Mouse (Mus musculus): ENCODE data around the gene Mrgbp. TPM values are rescaled to one million over a fixed set of nuclear protein-coding genes. Genes with fewer than 3 reads are reported as not detected.

The Mrgbp gene
- polyA plus RNA-seq, 1 experiment from 2014 or later = 32.9 TPM

DNA sequence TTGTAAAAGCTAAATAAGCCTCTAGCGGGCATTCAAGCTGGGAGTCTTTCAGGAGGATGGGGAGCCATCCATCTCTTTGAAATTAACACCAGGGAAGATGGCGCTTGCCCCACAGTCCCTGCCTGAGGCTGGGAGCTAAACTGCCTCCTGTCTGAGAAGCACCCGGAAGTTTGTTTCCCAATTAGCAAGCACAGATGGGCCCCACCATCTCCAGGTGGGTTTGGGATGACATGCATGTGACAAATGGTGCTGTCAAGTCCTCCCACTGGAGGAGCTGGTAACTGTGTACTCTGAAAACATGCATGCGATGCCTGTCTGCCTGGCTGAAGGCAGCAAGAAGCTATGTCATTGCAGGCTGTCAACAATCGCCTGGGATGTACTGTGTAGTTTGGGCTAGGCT lies 17.3 kb upstream of the Mrgbp start:
- no peak overlapping the region for H3K4me3 ChIP-seq
- no peak overlapping the region for H3K27ac ChIP-seq
- H3K36me3 ChIP-seq = no peaks in the 10 kb centered on the region
- H3K4me1 ChIP-seq = peaks cover 1% of the 10 kb centered on the region; the same call in 1 of the 2 replicates
- 45% methylated on average over 5 of the region's 5 CpGs for WGBS
- DNase-seq (ENCODE audit: low spot score) = no peak
- H3K9me3 ChIP-seq = no peaks in the 10 kb centered on the region
- H3K27me3 ChIP-seq (ENCODE audit: insufficient read depth, poor library complexity, severe bottlenecking) = peaks cover 23% of the 10 kb centered on the region; the same call in 1 of the 2 replicates

DNA sequence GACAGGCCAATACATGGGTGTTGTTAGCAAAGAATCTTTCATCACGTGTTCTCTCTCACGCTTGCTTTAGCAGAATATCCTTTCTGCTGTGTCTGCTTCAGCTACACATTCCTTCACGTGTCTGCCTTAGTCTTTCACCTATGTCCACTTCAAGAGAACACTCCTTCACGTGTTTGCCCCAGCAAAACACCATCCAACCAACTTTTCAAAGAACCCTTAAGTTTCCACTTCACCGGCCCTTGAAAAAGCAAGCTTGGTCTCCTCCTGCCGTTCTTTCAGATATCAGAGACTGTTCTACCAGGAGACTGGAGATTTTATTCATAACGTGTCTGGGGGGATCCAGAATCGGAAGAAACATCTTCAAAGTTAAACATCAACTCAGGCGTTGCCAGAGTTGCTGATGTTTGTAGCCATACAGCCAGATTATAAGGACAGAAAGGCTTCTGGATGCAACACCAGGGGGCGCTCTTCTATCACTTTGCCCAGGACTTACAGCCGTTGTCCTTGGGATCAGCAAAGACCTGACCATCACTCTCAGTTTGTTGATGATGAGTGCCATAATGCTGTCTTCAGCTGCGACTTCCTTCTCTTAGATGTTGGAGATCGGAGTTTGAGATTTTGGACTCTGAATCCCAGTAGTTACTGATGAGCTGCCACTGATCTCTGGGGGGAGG lies 14.7 kb upstream of the Mrgbp start:
- Histone ChIP-seq H3K27me3 (ENCODE audit: insufficient read depth, poor library complexity, severe bottlenecking) (peaks cover 28% of the 10 kb centered on the region), H3K9me3 (no peaks in the 10 kb centered on the region), H3K36me3 (no peaks in the 10 kb centered on the region), H3K4me3 (no peak overlapping the region), H3K27ac (no peak overlapping the region), H3K4me1 (peaks cover 11% of the 10 kb centered on the region; the same call in 1 of the 2 replicates)
- 34% methylated on average over 13 of the region's 13 CpGs for WGBS
- DNase-seq (ENCODE audit: low spot score) = no peak

DNA sequence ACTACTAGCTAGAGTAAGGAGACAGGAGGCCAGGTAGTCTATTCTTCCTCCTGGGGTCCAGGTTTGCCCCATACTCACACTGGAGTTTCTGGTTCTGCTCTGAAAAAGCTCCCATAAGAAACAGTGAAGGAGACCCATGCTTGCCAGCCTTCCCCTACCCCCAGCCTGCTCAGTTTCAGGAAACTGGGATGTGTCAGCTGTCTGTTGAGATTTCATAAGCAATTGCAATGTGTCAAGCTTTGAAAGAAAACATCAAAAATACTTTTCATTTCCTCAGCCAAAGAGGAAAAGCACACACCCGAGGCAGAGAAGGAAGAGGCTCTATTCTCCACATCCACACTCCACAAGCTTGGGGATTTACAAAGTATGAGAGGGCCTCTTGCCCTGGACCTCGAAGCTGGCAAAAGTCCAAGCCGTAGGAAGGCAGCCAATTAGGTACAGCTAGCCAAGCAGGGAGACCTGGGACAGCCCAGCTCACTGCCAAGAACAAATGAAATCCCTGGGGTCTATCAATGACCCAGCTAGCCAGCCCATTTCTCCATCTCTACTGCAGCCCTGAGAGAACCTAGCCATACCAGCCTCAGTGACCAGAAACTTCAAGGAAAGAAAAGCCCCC lies 12.0 kb upstream of the Mrgbp start:
- Histone ChIP-seq H3K4me1 (peaks cover 11% of the 10 kb centered on the region; the same call in 1 of the 2 replicates), H3K27ac (no peak overlapping the region), H3K4me3 (no peak overlapping the region), H3K27me3 (ENCODE audit: insufficient read depth, poor library complexity, severe bottlenecking) (peaks cover 15% of the 10 kb centered on the region), H3K9me3 (no peaks in the 10 kb centered on the region), H3K36me3 (no peaks in the 10 kb centered on the region)
- DNase-seq (ENCODE audit: low spot score) = no peak
- 54% methylated on average over 3 of the region's 3 CpGs for WGBS

DNA sequence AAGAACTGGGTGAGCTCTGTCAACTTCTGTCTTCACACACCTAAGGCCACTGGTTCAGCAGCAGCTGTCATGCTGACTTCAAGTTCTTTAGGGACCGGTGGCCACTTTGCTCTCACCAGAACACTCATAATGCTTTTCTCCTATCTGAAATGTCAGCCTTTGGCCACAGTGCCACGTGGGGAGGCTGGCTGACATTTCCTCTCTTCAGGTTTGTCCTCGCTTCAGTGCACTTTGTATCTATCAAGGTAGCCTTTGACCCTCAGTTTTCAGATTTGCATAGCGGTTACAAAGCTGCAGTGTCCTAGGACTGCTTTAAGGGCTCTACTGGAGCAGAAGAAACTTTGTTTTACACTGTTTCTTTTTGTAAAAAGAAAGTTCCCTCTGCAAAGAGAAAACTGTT lies 4.6 kb upstream of the Mrgbp start:
- 53% methylated on average over 4 of the region's 4 CpGs for whole genome bisulfite sequencing
- H3K27ac ChIP-seq = no peak overlapping the region
- H3K4me1 ChIP-seq = no peaks in the 10 kb centered on the region
- DNase-seq (ENCODE audit: low spot score) = no peak
- peaks cover 16% of the 10 kb centered on the region; the same call in 1 of the 2 replicates for H3K27me3 ChIP-seq (ENCODE audit: insufficient read depth, poor library complexity, severe bottlenecking)
- no peak overlapping the region for H3K4me3 ChIP-seq
- H3K9me3 ChIP-seq = no peaks in the 10 kb centered on the region
- no peaks in the 10 kb centered on the region for H3K36me3 ChIP-seq

DNA sequence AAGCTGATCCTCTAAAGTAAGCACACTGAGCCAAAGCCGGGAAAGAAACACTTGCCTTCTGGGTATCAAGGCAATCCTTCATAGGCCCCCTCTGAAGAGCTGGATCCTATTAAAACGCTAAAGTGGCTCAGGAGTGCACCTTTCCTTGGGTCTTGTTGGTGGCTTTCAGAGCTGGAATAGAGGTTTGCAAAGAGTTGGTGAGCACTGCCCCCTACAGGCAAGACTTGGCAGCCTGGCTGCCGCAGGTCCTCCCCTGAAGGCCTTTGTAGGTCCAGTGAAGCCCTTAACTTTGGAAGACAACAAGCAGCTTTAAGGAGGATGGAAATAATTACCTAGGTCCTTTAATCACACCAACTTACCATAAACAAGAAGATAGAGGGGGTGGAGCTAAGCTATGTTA lies 2.4 kb upstream of the Mrgbp start:
- no peaks in the 10 kb centered on the region for H3K9me3 ChIP-seq
- DNase-seq (ENCODE audit: low spot score) = no peak
- peaks cover 10% of the 10 kb centered on the region for H3K4me1 ChIP-seq
- peaks cover 12% of the 10 kb centered on the region; the same call in 1 of the 2 replicates for H3K27me3 ChIP-seq (ENCODE audit: insufficient read depth, poor library complexity, severe bottlenecking)
- WGBS = 11% methylated on average over 3 of the region's 3 CpGs
- H3K27ac ChIP-seq = no peak overlapping the region
- no peaks in the 10 kb centered on the region for H3K36me3 ChIP-seq
- H3K4me3 ChIP-seq = no peak overlapping the region

DNA sequence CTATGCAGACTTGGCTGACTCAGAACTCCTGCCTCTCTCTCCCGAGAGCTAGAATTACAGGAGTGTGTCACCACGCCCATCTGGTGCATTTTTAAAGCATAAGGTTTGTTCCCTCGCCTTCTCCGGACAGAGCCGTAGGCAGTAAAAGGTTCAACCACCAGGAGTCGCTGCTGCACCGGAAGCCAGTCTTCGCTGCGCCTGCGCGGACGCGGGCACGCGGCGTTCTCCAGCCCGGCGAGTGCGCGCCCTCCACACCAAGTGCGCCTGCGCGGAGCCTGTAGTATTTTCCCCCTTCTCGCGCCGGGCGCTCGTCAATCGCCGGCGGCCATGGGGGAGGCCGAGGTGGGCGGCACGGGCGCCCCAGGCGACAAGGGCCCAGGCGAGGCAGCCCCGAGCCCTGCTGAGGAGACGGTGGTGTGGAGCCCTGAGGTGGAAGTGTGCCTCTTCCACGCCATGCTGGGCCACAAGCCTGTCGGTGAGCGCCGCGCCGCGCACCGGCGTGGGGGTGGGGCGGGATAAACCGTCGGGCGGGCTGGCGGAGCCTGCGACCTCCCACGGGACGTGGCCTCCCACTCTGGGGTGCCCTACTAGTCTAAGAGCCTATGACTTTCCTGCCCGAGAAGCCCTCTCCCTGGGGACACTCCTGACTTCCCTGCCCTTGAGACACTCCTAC lies 1.5 kb downstream of the Mrgbp start:
- Histone ChIP-seq H3K4me1 (peaks cover 15% of the 10 kb centered on the region), H3K27me3 (ENCODE audit: insufficient read depth, poor library complexity, severe bottlenecking) (peaks cover 12% of the 10 kb centered on the region; the same call in 1 of the 2 replicates), H3K27ac (peak overlapping the region; percentile 96), H3K9me3 (no peaks in the 10 kb centered on the region), H3K36me3 (peaks cover 34% of the 10 kb centered on the region), H3K4me3 (peak overlapping the region; percentile 86)
- peak; percentile 97 for DNase-seq (ENCODE audit: low spot score)
- WGBS = under 1% methylated on average over 57 of the region's 57 CpGs

DNA sequence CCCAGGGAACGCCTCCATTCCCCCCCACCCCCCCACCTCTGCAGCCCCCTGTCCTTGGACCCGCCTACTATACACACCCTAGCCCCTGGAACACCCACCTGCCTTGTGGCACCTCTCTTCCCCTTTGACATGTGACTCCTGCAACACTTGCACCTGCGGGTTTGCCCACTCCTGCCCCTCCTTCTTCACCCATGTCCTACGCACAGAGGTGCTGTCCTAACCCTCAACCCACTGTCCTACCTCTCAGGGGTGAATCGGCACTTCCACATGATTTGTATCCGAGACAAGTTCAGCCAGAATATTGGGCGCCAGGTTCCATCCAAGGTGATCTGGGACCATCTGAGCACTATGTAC lies 2.0 kb downstream of the Mrgbp start:
- peak overlapping the region; percentile 86 for H3K4me3 ChIP-seq
- H3K4me1 ChIP-seq = peaks cover 15% of the 10 kb centered on the region
- 29% methylated on average over 7 of the region's 7 CpGs for WGBS
- H3K9me3 ChIP-seq = no peaks in the 10 kb centered on the region
- H3K27ac ChIP-seq = peak overlapping the region; percentile 96
- H3K27me3 ChIP-seq (ENCODE audit: insufficient read depth, poor library complexity, severe bottlenecking) = peaks cover 12% of the 10 kb centered on the region; the same call in 1 of the 2 replicates
- DNase-seq (ENCODE audit: low spot score) = no peak
- H3K36me3 ChIP-seq = peaks cover 34% of the 10 kb centered on the region

DNA sequence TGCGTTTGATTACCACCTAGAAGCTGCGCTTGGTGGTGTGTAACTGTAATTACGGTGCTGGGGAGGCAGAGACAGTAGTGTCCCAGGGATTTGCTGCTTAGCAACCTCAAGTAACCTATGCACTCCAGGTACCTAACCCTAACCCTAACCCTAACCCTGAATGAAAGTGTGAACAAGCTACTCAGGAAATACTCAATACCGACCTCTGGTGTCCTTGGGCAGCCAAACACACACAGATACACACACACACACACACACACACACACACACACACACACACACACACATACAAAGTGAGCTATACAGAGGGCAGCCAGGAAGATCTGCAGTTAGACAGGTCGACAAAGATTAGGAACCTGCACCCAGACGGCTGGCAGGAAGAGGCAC lies 7.6 kb downstream of the Mrgbp start:
- Histone ChIP-seq H3K4me3 (peak overlapping the region; percentile 95), H3K9me3 (no peaks in the 10 kb centered on the region), H3K27me3 (ENCODE audit: insufficient read depth, poor library complexity, severe bottlenecking) (no peaks in the 10 kb centered on the region), H3K4me1 (peaks cover 19% of the 10 kb centered on the region), H3K36me3 (peaks cover 64% of the 10 kb centered on the region), H3K27ac (peak overlapping the region; percentile 97)
- no peak for DNase-seq (ENCODE audit: low spot score)
- WGBS = 46% methylated on average over 6 of the region's 6 CpGs

DNA sequence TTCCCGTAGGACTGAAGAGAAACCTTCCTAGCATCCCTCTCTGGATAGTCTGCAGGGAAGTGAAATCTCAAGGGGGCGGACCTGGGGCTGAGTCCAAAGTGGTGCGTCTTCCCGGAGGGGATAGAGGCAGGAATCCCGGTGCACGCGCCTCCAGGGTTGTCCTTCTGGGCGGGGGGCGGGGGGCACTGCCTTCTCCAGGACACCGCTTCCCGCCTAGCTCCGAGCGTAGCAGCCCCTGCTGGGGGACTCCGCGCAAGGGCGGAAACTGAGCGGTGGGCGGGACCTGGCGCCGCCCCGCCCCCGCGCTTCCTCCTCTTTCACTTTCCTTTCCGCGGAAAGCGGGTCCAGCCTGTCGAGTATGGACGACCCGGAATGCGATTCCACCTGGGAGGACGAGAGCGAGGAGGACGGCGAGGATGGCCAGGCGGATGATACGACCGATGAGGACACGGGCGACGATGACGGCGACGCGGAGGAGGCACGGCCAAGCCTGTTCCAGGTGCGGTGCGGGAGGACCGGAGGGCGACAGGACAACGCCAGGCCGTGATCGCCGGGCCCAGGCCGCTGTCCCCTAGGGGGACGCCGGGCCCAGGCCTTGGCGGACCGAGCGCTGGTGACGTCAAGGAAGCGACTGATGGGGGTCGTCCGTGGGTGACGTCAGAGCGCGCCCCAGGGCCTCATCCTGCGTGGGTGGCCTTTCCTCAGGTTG lies 8.2 kb downstream of the Mrgbp start, which contains the start of gene Ogfr:
Ogfr (plus strand) TSS at position 123 of the 709 bp plus-strand sequence.
- H3K4me1 ChIP-seq = peaks cover 14% of the 10 kb centered on the region
- H3K36me3 ChIP-seq = peaks cover 64% of the 10 kb centered on the region
- DNase-seq (ENCODE audit: low spot score) = peak; percentile 94
- H3K9me3 ChIP-seq = no peaks in the 10 kb centered on the region
- under 1% methylated on average over 67 of the region's 67 CpGs for WGBS
- peak within 1 kb of the TSS; percentile 95 for H3K4me3 ChIP-seq
- H3K27ac ChIP-seq = peak within 1 kb of the TSS; percentile 97
- H3K27me3 ChIP-seq (ENCODE audit: insufficient read depth, poor library complexity, severe bottlenecking) = no peaks in the 10 kb centered on the region

DNA sequence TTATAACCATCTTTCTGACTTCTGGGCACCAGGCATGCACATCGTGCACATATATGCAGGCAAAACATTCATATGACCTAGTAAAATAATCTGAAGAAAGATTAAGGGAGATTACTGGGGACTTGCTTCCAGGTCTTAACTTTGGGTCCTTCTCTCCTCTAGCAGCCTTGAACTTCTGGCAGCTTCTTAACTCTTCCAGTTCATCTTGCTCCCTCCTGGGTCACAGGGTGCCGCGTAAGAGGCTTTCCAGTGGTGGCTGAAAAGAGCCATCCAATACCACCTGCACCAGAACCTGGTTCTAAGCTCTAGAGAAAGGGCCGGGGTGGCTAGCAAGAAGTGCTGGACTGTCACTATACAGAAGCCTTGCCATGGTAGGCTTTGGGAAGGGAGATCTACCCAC lies 16.4 kb downstream of the Mrgbp start, which contains the start of gene Col9a3:
Col9a3 (plus strand) TSS at position 301 of the 400 bp plus-strand sequence.
- Histone ChIP-seq H3K4me1 (peaks cover 22% of the 10 kb centered on the region), H3K27ac (peak within 1 kb of the TSS; percentile 70), H3K4me3 (peak within 1 kb of the TSS; percentile 60), H3K9me3 (no peaks in the 10 kb centered on the region), H3K36me3 (peaks cover 39% of the 10 kb centered on the region), H3K27me3 (ENCODE audit: insufficient read depth, poor library complexity, severe bottlenecking) (peaks cover 57% of the 10 kb centered on the region)
- no peak for DNase-seq (ENCODE audit: low spot score)
- 46% methylated on average over 4 of the region's 4 CpGs for WGBS

DNA sequence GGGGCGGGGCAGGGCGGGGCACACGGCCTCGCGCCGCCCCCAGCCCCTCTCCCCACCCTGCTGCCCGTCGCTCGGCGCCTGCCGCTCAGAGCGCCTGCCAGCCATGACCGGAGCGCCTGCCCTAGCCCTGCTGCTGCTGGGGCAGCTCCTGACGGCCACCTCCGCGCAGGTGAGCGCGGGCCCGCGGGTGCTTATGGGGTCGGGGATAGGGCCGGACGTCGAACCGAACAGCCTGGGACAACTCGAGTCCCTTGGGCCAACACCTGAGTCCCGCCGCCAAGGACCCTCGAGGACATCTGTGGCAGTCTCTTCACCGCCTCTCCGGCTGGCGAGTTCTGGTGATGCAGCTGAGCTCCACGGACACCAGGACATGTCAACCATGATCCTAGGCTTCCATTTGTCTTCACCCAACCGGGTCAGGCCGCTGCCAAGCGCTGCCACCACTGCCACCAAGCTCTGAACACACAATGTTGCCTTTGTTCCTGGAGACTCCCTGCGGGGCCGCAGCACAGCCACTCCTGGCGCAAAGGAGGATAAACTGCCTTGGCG lies 17.1 kb downstream of the Mrgbp start:
- Histone ChIP-seq H3K27me3 (ENCODE audit: insufficient read depth, poor library complexity, severe bottlenecking) (peaks cover 57% of the 10 kb centered on the region), H3K27ac (peak overlapping the region; percentile 70)

DNA sequence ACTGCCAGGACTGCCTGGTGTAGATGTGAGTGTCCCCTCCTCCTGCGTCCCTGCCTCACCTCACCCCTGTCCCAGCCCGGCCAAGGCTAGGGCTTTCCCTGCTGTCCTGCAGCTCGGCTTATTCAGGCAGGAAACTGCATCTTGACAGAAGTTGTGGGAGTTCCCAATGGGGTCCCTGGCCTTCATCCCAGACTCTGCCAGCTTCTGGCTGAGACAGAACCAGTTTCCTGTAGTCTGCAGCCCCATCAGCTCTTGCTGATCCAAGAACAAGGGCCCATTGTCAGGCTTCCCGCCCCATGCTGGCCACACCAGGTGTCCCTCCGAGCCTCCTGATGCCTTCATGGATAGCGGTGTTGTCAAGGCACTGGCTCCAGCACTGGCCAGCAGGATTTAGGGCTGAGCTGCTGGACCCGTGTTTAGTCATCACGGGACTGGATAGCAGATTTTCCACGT lies 19.5 kb downstream of the Mrgbp start:
- Histone ChIP-seq H3K36me3 (peaks cover 8% of the 10 kb centered on the region), H3K4me3 (no peak overlapping the region), H3K4me1 (peaks cover 22% of the 10 kb centered on the region), H3K9me3 (no peaks in the 10 kb centered on the region), H3K27ac (peak overlapping the region; percentile 42; the same call in 1 of the 2 replicates), H3K27me3 (ENCODE audit: insufficient read depth, poor library complexity, severe bottlenecking) (peaks cover 62% of the 10 kb centered on the region)
- 24% methylated on average over 9 of the region's 9 CpGs for WGBS
- no peak for DNase-seq (ENCODE audit: low spot score)

More for the DNA sequence above, 17.1 kb downstream of the Mrgbp start:
- peak overlapping the region; percentile 60 for H3K4me3 ChIP-seq
- no peak for DNase-seq (ENCODE audit: low spot score)
- no peaks in the 10 kb centered on the region for H3K9me3 ChIP-seq
- H3K4me1 ChIP-seq = peaks cover 22% of the 10 kb centered on the region
- H3K36me3 ChIP-seq = peaks cover 32% of the 10 kb centered on the region
- 1% methylated on average over 40 of the region's 41 CpGs for WGBS

All from heart, embryonic 10.5 days (tissue).